Mouse (Mus musculus) liver, embryonic 13.5 days (tissue): Measurements from ENCODE around the gene Dnajb12. TPM values are rescaled to one million over a fixed set of nuclear protein-coding genes. Genes with fewer than 3 reads are reported as not detected.

Experiments used
- ATAC-seq: fragments of 200-750 bp; cut with Nextera tagmentation; 2 replicates; pipeline ENCODE4 v1.8.0; 2017; ENCODE audit warnings: low read depth, mild to moderate bottlenecking, moderate number of reproducible peaks, moderate library complexity
- DNase-seq: peaks from one replicate; pipeline ENCODE4 v3.0.0; 2022
- H3K27ac ChIP-seq: fragments of 300-500 bp; sonication (generic); 2 replicates; pipeline ENCODE4 v1.5.1; 2015; ENCODE audit warnings: moderate library complexity, mild to moderate bottlenecking, inconsistent platforms
- H3K27me3 ChIP-seq: fragments of 300-500 bp; sonication (generic); 2 replicates; pipeline ENCODE4 v1.6.1; 2015; ENCODE audit warnings: mild to moderate bottlenecking, inconsistent platforms
- H3K36me3 ChIP-seq: fragments of 300-500 bp; sonication (generic); 2 replicates; pipeline ENCODE4 v1.6.1; 2015; ENCODE audit warnings: mild to moderate bottlenecking, inconsistent platforms
- H3K4me1 ChIP-seq: fragments of 300-500 bp; sonication (generic); replicated peaks from 2 replicates; pipeline ENCODE4 v1.6.1; 2015; ENCODE audit warnings: inconsistent platforms
- H3K4me2 ChIP-seq: fragments of 300-500 bp; sonication (generic); 2 replicates; pipeline ENCODE4 v1.6.1; 2015; ENCODE audit warnings: inconsistent platforms, mild to moderate bottlenecking, moderate library complexity
- H3K4me3 ChIP-seq: fragments of 300-500 bp; sonication (generic); replicated peaks from 2 replicates; pipeline ENCODE4 v1.5.1; 2015; ENCODE audit warnings: mild to moderate bottlenecking, inconsistent platforms
- H3K9ac ChIP-seq: fragments of 300-500 bp; sonication (generic); 2 replicates; pipeline ENCODE4 v1.6.1; 2015; ENCODE audit warnings: mild to moderate bottlenecking, inconsistent platforms
- H3K9me3 ChIP-seq: fragments of 300-500 bp; sonication (generic); replicated peaks from 2 replicates; pipeline ENCODE4 v1.6.1; 2016; ENCODE audit warnings: inconsistent platforms
- WGBS: fragments of 180-500 bp; shearing (Covaris S2); methylation state at CpG from one replicate; pipeline ENCODE4 v1.1.7; 2015; ENCODE audit not compliant: insufficient replicate concordance; 5-methylcytosine and 5-hydroxymethylcytosine counted together
- polyA plus RNA-seq: library from polyadenylated mRNA; unstranded; fragments of >200 nt; fragmentation: Nextera tagmentation; extraction: Ambion mirVana; gene quantifications from 2 replicates; pipeline ENCODE4 v1.2.1, GENCODE M21; 2015

Gene Dnajb12
- polyA plus RNA-seq, 1 experiment from 2014 or later: 13.4 TPM

DNA sequence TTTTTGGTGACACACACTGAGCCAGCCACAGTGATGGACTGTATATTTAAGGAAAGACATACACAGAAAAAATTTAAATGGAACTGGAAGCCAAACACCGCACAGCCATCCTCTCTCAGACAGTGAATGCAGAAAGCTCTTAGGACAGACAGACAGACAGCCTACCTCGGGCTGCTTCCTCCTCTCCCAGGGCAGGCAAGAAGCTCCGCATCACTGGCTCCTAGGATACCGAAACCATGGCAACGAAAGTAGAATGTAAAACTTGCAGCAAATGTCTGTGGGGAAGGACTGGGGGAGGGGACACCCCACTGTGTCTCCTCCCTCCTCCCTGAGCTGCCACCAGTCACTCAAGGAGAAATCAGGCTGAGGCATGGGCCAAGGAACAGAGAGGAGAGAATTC, 18.2 kb downstream of the Dnajb12 start:
- WGBS: 66% methylated on average over 5 of the region's 5 CpGs
- DNase-seq (no peak), ATAC-seq (no peak)
- H3K9ac ChIP-seq: peak overlapping the region; percentile 31; the same call in 1 of the 2 replicates
- no peaks in the 10 kb centered on the region for H3K9me3 ChIP-seq
- peak overlapping the region; percentile 70 for H3K27ac ChIP-seq
- H3K4me2 ChIP-seq: no peak overlapping the region
- no peak overlapping the region for H3K4me3 ChIP-seq
- H3K4me1 ChIP-seq: peaks cover 79% of the 10 kb centered on the region
- no peaks in the 10 kb centered on the region for H3K27me3 ChIP-seq
- peaks cover 62% of the 10 kb centered on the region for H3K36me3 ChIP-seq

DNA sequence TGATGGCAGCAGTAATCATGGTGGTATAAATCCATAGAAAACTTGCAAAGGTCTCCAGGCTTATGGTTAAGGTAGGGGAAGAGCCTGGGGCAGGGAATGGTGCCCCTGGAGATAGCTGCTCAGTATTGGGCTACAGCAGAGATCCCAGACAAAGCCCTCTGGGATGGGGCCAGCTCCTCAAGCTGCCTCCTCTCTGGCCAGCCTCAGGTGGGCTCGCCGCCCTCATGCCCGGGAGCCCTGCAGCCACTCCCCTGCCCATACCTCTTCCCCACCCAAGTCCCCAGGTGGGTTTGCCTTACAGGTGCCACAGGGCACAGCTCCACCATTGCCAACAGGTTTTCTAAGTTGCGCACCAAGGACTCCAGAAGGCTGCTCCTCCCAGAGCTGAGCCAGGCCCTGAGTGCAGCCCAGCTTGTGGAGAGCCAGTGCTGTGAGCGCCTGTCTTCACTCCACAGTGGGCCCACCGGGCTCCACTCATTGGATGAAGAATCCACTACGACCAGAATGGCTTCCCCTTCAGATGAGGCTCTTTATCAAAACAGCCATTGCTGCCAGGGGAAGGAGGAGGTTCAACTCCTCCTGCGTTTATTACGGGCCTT, 18.9 kb downstream of the Dnajb12 start:
- no peaks in the 10 kb centered on the region for H3K27me3 ChIP-seq
- peaks cover 54% of the 10 kb centered on the region for H3K36me3 ChIP-seq
- H3K9ac ChIP-seq: peak overlapping the region; percentile 76
- H3K4me2 ChIP-seq: peak overlapping the region; percentile 75
- peaks cover 82% of the 10 kb centered on the region for H3K4me1 ChIP-seq
- WGBS: 68% methylated on average over 9 of the region's 9 CpGs
- DNase-seq (no peak), ATAC-seq (no peak)
- no peaks in the 10 kb centered on the region for H3K9me3 ChIP-seq
- no peak overlapping the region for H3K4me3 ChIP-seq
- H3K27ac ChIP-seq: peak overlapping the region; percentile 99

DNA sequence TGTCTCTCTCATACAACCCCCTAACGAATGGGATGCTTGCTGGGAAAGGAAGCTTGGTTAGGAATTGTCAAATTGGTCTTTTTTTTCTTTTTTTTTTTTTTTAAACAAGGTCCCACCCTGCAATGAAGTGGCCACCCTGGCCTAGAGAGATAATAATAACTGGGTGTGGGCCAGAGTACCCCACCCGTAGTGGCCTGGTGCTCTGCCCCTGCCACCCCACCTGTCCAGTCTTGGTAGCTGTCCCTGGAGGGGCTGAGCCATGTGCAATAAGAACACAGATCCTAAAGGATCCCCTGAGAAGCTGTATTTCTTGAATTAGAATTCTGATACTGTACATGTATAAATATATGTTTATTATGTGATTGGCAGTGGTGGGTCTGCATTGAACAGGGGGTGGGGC, 19.6 kb downstream of the Dnajb12 start:
- Histone ChIP-seq H3K4me3 (peak overlapping the region; percentile 45), H3K27me3 (no peaks in the 10 kb centered on the region), H3K27ac (peak overlapping the region; percentile 99), H3K4me1 (peaks cover 82% of the 10 kb centered on the region), H3K36me3 (peaks cover 47% of the 10 kb centered on the region), H3K9me3 (no peaks in the 10 kb centered on the region), H3K4me2 (peak overlapping the region; percentile 75), H3K9ac (peak overlapping the region; percentile 76)
- 9% methylated on average over 2 of the region's 2 CpGs for WGBS
- ATAC-seq (peak; percentile 63), DNase-seq (no peak)

DNA sequence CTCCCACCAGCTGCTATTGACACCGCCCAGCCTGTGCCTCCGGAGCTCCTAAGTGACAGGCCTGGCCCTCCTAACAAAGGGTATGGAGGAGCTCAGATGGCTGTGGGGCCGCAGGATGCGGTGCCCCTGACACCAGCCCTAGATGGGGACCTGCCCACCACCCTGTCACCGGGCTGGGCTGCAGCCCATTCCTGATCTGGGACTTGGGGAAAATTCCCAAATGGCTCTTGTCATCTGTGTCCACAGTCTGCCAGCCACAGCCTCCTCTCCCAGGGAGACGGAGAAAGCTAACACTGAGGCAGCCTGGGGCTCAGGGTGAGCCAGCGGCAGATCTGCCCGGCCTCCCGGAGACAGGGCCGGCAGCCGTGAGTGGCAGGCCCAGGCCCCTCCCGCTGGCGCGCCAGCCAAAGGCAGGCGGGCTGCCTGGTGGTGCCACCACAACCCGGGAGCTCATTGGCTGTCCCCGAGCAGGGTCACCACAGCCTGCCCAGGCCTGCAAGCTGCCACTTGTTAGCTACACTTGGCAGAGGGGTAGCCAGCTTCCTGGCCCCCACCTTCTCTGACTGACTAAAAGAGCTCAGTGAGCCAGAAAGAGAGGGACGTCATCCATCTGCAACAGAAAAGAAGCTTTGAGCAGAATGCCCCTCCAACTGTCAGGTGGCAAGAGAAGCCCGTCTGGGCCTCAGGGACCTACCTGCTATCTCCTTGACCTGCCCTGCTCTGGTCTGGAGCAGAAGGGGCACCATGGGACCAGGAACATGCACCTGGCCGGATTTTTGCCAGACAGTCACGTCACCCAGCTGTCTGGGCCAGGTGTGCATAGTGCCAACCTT, 20.2 kb downstream of the Dnajb12 start:
- Histone ChIP-seq H3K9me3 (no peaks in the 10 kb centered on the region), H3K4me1 (peaks cover 78% of the 10 kb centered on the region), H3K4me2 (peak overlapping the region; percentile 75), H3K27me3 (no peaks in the 10 kb centered on the region), H3K27ac (peak overlapping the region; percentile 99), H3K36me3 (peaks cover 41% of the 10 kb centered on the region), H3K4me3 (peak overlapping the region; percentile 45), H3K9ac (peak overlapping the region; percentile 76)
- ATAC-seq (peak; percentile 93), DNase-seq (peak; percentile 88)
- 10% methylated on average over 21 of the region's 21 CpGs for WGBS

DNA sequence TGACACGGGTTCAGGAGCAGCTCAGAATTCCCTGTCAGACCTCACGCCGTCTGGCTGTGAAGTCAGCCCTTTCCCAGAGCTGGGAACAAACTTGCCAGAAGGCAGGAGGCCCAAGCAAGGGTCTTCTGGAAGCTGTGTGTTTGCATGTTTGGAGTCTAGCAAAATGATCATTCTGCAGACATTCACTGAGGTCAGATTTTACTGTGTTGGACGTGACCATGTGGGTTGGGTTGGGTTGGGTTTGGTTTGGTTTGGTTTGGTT, 20.7 kb downstream of the Dnajb12 start:
- H3K9me3 ChIP-seq: no peaks in the 10 kb centered on the region
- H3K27ac ChIP-seq: peak overlapping the region; percentile 99
- H3K9ac ChIP-seq: peak overlapping the region; percentile 76
- H3K36me3 ChIP-seq: peaks cover 36% of the 10 kb centered on the region
- 58% methylated on average over 4 of the region's 4 CpGs for WGBS
- H3K27me3 ChIP-seq: no peaks in the 10 kb centered on the region
- DNase-seq (no peak), ATAC-seq (no peak)
- peak overlapping the region; percentile 45 for H3K4me3 ChIP-seq
- peak overlapping the region; percentile 75 for H3K4me2 ChIP-seq
- peaks cover 72% of the 10 kb centered on the region for H3K4me1 ChIP-seq

DNA sequence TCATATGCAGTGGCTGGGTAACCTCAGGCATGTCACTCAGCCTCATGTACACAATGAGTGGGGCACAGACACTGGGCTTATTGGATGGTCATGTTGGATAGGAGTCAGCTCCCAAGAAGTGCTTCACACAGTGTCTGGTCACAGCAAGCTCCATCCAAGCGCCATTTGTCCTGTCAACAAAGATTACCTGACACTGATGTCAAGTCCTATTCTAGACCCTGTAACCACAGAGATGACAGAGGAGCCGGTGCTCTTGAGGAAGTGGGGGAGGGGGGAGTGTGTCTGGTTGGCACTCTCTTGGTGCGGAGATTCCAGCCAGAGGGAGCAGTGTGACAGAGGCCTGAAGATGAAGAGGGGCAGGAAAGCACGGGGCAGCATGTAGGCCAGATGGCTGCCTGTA, 21.6 kb downstream of the Dnajb12 start:
- DNase-seq (no peak), ATAC-seq (no peak)
- no peaks in the 10 kb centered on the region for H3K9me3 ChIP-seq
- no peak overlapping the region for H3K4me3 ChIP-seq
- peak overlapping the region; percentile 99 for H3K27ac ChIP-seq
- 36% methylated on average over 4 of the region's 4 CpGs for WGBS
- peaks cover 27% of the 10 kb centered on the region for H3K36me3 ChIP-seq
- peaks cover 67% of the 10 kb centered on the region for H3K4me1 ChIP-seq
- peak overlapping the region; percentile 76; the same call in 1 of the 2 replicates for H3K9ac ChIP-seq
- peak overlapping the region; percentile 75 for H3K4me2 ChIP-seq
- no peaks in the 10 kb centered on the region for H3K27me3 ChIP-seq

DNA sequence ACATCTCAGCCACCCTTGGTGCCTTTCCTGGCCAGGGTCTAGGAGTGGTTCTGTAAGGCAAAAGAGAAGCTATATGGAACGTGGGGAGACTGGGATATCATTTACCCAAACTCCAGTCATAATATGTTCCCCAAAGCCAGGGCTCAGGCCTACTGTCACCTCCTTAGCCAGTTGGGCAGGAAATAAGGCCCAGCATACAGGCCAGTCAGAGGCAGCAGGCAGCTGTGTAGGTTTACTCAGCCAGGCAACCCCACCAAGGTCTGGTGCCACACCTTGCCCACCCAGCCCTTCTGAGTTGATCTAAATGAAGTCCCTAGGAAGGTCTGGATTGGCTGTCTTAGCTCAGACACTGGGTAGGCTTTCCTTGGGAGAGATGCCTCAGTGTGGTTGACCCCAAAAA, 22.1 kb downstream of the Dnajb12 start:
- ATAC-seq (no peak), DNase-seq (no peak)
- H3K27ac ChIP-seq: peak overlapping the region; percentile 20
- H3K27me3 ChIP-seq: no peaks in the 10 kb centered on the region
- H3K4me2 ChIP-seq: no peak overlapping the region
- peaks cover 22% of the 10 kb centered on the region for H3K36me3 ChIP-seq
- H3K9ac ChIP-seq: no peak overlapping the region
- 87% methylated on average over 1 of the region's 1 CpGs for WGBS
- peaks cover 63% of the 10 kb centered on the region for H3K4me1 ChIP-seq
- H3K9me3 ChIP-seq: no peaks in the 10 kb centered on the region
- no peak overlapping the region for H3K4me3 ChIP-seq

DNA sequence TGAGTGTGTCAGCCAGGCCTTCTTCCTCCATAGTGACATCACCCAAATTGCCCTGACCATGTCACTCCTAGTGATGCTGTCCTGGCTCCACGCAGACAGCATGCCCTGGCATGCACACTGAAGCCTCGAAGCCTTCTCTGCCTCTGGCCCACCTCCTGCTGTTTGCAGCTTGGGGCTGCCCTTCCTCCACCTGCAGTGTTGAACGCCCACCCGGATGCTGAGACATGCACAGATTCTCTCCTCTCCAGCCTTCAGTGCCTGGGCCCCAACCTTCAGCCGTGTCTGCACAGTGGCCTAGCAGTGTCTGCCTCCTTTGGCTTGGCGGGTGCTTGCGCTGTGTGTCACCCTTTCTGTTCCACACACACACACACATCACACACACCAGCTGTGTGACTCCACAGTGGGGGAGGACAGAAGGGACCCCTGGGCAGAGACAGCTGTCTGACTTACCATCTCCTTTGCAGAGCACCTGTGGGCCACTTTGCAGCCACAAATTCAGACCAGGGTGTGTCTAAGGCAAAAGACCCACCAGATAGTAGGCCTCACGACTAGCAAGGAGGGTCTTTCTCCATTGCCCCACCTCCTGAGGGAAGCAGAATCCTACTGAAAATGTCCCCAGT, 22.7 kb downstream of the Dnajb12 start:
- Histone ChIP-seq H3K36me3 (peaks cover 16% of the 10 kb centered on the region), H3K9ac (no peak overlapping the region), H3K4me1 (peaks cover 57% of the 10 kb centered on the region), H3K9me3 (no peaks in the 10 kb centered on the region), H3K27ac (0 out of 2 replicates have a peak overlapping the region, but pooled peaks have one; percentile 20), H3K4me2 (no peak overlapping the region), H3K4me3 (no peak overlapping the region), H3K27me3 (no peaks in the 10 kb centered on the region)
- ATAC-seq (no peak), DNase-seq (no peak)
- WGBS: 77% methylated on average over 8 of the region's 8 CpGs

DNA sequence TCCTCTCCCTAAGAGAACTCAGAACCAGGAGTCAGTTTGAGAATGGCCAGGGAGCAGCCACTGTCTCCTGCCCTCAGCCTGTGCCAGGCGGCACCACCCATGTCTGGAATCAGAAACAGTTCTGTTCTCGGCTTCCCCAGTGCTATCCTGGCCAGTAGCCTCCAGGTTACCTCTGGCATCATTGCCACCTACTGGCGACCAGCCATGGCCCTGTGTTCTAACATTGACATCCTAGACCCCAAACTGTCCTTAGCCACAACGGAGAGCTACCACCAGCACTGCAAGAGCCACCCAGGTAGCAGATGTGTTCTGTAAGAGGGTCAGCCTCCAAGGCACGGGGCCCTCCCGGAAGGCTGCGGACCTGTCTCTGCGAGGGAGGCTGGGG, 23.2 kb downstream of the Dnajb12 start:
- no peak overlapping the region for H3K27ac ChIP-seq
- ATAC-seq (no peak), DNase-seq (no peak)
- H3K9ac ChIP-seq: no peak overlapping the region
- 78% methylated on average over 8 of the region's 8 CpGs for WGBS
- peaks cover 57% of the 10 kb centered on the region for H3K4me1 ChIP-seq
- no peaks in the 10 kb centered on the region for H3K27me3 ChIP-seq
- no peak overlapping the region for H3K4me3 ChIP-seq
- no peaks in the 10 kb centered on the region for H3K9me3 ChIP-seq
- H3K4me2 ChIP-seq: no peak overlapping the region
- H3K36me3 ChIP-seq: peaks cover 11% of the 10 kb centered on the region

DNA sequence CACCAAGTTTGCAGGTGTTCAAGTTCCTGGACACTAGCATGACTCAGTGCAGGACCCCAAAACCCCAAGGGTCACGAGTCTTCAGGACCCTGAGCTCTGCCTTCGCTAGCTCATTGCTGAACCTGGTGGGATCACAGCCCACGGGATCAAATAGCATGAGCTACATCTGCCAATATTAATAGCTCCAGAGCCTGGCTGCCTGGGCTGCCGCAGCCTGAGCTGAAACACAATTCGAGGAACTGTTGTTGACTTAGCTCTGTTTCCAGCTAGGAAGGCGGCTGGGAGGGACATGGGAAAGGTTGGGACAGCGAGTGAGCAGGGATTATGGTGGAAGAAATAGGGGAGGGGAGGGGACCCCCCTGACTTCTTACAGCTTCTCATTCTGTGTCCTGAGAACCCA, 23.8 kb downstream of the Dnajb12 start:
- H3K27ac ChIP-seq: no peak overlapping the region
- H3K9me3 ChIP-seq: no peaks in the 10 kb centered on the region
- no peak for ATAC-seq
- H3K9ac ChIP-seq: no peak overlapping the region
- no peak overlapping the region for H3K4me2 ChIP-seq
- H3K36me3 ChIP-seq: peaks cover 6% of the 10 kb centered on the region
- H3K27me3 ChIP-seq: 0 out of 2 replicates have a peak, but pooled peaks cover under 1% of the 10 kb centered on the region
- 73% methylated on average over 7 of the region's 7 CpGs for WGBS
- peaks cover 57% of the 10 kb centered on the region for H3K4me1 ChIP-seq
- DNase-seq: no peak
- H3K4me3 ChIP-seq: no peak overlapping the region

DNA sequence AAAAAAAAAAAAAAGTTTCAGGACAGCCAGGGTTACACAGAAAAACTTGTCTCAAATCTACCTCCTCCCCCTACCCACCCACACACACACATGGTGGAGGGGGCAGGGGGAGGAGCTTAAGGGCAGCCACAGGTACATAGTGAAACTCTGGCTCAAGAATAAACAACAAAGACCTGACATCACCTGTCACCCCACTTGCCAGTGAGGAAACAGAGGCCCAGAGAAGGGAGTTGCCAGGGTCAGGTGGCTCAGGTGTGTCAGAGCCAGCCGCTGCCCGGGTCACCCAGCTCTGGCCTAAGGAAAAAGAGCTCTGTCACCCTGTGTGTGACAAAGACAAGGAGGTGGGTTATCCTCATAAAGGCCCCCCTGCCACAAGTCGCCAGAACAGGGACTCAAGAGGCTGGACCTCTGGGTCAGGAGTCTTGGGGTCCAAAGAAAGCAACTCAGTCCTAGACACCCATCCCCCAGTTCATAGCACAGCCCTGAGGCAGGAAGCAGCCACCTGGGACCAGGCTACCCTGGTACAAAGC, 27.8 kb downstream of the Dnajb12 start:
- ATAC-seq (no peak), DNase-seq (no peak)
- WGBS: 50% methylated on average over 3 of the region's 3 CpGs
- H3K4me1 ChIP-seq: peaks cover 51% of the 10 kb centered on the region
- no peaks in the 10 kb centered on the region for H3K9me3 ChIP-seq
- H3K27ac ChIP-seq: no peak overlapping the region
- no peak overlapping the region for H3K4me2 ChIP-seq
- peak overlapping the region; percentile 36; the same call in 1 of the 2 replicates for H3K9ac ChIP-seq
- peaks cover 38% of the 10 kb centered on the region for H3K27me3 ChIP-seq
- H3K4me3 ChIP-seq: no peak overlapping the region
- no peaks in the 10 kb centered on the region for H3K36me3 ChIP-seq
